Mouse (Mus musculus) lung, adult 2 months (tissue): ENCODE data around the gene Efcab12.

ENCODE experiments used
- CTCF ChIP-seq: fragments of 200-500 bp; IDR thresholded peaks from 2 replicates; pipeline ENCODE4 v1.5.1; 2011; ENCODE audit warnings: mild to moderate bottlenecking, low read length, control low read depth; ENCODE audit not compliant: insufficient read depth
- POLR2A ChIP-seq: fragments of 200-500 bp; IDR thresholded peaks from 2 replicates; pipeline ENCODE4 v1.6.1; 2011; ENCODE audit warnings: low read depth, mild to moderate bottlenecking, control low read depth, low read length, borderline replicate concordance; ENCODE audit errors: extremely low read depth

- TF ChIP-seq CTCF (no peak), POLR2A (no peak)
Measured at GRCm38 (mm10) chr6:115855733-115856360, 17.6 kb upstream of the Efcab12 start.
